Mouse (Mus musculus) urinary bladder, postnatal 36 days (tissue): ENCODE data around the gene Paqr4.
"Not testable (repeated sequence)": the region's sequence is repeated elsewhere in the genome, so short reads cannot be mapped to it uniquely, and the experiment has no call there.

Experiments used
- DNase-seq, 2 experiments: peaks; one replicate each; pipeline ENCODE4 v3.0.0; 2022; ENCODE audit warnings: low spot score in 2 of 2, mixed read lengths in 1 of 2

Paqr4 gene

DNA sequence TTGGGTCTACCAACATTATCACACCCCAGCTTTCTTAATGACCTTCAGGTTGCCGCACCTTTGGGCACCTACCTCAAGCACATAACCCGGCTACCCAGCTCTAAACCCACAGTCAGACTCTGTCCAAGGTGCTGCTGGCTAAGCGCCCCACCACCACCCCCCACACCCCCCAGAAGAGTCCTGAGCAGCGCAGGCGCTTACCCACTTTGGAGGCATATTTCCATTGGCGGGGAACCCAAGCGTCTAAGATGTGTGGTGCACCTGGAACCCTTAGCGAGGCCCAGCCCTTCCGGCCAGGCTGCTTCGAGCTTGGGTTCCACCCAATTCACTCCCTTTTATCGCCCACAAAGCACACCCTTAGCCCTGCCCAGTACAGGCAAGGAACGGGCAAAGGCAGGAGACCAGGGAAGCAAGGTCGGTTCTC, at the start of gene Paqr4:
TSS of gene Paqr4 (minus strand) at position 270 of the 424 bp plus-strand sequence.
- no peak for DNase-seq

DNA sequence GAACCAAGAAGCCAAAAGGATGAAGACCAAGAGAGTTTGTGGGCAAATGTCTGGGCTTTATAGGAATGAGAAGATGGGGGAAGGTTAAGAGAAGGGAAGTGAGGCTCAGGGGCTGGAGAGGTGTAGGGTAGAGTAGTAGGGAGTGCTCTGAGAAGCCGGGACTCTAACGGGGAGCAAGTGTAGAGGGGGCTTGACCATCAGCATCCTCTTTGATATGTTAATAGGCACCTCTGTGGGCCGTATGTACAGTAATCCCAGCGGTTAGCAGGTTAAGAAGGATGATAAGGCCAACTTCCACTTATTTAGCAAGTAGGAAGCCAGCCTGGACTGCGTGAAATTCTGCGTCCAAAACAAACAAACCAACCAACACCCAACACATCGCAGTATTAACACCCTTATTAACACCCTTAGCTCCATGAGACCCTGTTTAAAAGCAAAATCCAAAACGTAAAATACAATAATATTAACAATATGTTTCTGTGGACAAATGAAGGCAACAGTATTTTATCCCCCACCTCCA, 49.1 kb upstream of the Paqr4 start:
- no peak for DNase-seq

- DNase-seq: no peak
Measured at GRCm38 (mm10) chr17:23788973-23789372, 48.3 kb upstream of the Paqr4 start.

DNA sequence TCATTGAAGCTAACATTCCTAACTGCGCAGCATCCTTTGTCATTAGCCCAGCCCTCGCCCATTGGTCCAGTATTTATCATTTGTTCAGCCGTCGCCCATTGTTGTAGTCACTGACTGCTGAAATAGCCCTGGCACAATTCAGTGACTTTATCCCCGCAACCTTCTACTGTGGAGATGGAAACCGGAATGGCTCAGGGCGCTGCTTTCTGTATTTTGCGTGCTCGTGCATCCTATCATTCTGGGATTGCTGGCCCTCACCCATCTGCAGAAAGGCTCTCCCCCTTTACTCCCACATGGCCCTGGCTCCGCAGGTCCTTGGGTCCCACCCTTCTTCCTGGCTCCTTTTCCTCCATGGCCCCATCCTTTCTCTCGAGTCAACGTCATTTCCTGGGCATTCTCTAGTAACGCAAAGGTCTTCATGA, 45.9 kb upstream of the Paqr4 start:
- DNase-seq: no peak

DNA sequence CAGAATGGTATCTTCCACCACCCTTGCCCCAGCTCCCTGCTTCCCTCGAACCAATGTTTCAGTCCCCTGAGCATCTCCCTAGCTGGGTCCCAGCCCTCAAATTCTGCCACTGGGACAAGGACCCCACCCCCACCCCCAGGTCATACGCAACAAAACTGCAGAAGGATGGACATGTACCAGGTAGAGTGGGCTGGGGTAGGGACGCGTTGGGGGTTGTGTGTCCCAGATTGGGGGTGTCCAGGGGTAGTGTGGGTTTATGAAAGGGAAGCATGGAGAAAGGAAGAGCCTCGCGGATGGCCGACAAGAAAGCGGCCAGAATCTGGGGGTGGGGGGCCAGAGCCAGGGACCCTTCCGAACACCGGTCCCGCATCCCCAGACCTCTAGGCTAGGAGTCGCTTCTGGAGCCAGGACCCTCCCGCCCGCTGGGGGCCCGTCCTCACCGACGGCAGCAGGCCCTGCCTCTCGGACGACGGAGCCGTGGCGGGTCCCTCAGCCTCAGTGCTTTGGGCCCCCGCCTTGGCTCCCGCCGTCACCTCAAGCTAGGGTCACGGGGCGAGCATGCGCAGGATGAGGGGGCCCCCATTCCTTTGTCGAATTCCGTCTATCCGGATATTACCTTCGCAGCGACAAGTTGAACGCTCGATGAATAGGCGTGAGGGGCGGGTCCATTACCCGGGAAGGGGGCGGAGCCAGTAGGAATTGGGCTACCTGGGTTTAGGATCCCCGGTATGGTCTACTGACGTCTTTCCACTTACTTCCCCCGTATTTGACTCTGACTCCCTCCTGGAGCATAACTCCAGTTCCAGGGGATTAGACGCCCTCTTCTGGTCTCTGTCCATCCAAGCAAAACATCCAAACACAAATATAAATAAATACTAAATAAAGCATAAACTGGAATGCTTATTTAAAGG, 45.1 kb upstream of the Paqr4 start, which contains the start of gene Flywch2:
TSS of gene Flywch2 (minus strand) at position 521 of the 911 bp plus-strand sequence.
- DNase-seq: peak; percentile 72 to 78

- no peak for DNase-seq
Measured at GRCm38 (mm10) chr17:23783352-23783751, 42.7 kb upstream of the Paqr4 start.

DNA sequence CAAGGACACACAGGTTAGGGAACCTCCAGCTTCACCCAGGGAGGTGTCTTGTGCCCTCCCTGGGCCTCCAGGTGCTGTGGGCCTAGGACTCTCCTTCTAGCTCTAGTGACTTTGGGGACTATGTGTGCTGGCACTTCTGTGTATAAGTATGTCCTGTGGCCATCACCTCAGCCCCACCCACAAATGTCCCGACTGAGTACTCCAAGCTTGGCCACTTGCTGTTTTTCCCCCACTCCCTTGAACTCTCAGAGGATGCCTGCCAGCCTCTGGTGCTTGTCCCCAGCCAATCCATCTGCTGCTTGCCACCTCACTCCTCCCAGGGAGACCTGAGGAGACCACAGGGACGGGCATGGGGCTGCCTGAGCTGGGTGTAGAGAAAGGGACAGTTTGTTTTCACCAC, 37.8 kb upstream of the Paqr4 start:
- no peak for DNase-seq

DNA sequence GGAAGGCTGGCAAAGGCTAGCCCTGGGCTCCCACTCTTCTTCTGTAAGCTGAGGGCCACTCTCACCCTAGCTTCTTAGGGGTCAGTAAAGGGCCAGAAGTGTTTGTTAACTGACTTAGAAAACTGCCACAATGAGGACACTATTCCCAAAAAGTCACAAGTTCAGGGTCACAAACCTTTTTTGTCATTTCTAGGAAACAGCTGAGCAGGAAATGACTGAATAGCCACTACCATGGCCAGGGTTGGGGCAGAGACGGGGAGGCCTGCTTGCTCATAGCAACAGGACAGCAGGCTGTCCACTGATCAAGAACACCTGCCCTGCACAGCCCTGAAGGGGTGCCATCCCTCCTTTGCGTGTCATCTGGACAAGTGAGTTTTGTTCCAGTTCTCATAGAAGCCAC, 36.5 kb upstream of the Paqr4 start:
- no peak for DNase-seq

DNA sequence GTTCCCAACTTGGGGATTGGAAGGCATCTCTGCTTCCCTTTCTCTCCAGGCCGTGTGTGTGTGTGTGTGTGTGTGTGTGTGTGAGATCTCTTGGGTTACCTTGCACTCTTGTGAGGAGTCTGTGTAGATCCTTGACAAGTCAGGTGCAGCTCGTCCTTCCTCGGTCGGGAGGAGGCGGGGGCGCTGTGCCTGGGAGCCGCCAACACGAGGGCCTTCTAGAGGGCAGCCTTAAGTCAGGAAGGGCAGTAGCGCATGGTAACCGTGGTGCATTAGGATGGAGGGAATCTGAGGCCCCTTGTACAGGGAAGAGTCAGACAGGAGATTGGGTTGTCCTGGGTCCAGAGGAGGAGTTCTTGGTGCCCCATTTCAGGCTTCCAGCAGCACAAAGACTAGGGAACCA, 35.5 kb upstream of the Paqr4 start:
- DNase-seq: no peak

DNA sequence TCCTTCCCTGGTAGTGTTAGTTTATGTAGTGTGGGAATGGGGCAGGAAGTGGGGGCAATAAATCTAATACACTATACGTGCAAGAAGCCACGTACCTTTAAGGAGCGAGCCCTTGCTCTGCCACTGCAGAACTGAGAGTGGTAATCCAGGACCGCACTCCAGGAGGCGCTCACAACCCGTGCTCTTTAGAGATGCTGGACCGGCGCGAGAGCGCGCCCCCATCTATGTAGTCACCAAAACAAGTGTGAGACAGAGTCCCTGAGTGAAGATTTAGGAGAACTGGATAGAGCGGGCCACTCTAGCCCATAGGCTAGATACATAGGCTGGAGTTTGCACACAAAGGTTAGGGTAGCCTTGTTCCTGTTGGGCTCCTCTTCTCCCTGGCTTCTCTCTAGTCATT, 33.4 kb upstream of the Paqr4 start:
- peak; percentile 65 to 81 for DNase-seq

GRCm38 (mm10) chr17:23773676-23774075, 33.0 kb upstream of the Paqr4 start:
- no peak for DNase-seq

GRCm38 (mm10) chr17:23772219-23772556, 31.5 kb upstream of the Paqr4 start:
- DNase-seq: not testable (repeated sequence)

DNA sequence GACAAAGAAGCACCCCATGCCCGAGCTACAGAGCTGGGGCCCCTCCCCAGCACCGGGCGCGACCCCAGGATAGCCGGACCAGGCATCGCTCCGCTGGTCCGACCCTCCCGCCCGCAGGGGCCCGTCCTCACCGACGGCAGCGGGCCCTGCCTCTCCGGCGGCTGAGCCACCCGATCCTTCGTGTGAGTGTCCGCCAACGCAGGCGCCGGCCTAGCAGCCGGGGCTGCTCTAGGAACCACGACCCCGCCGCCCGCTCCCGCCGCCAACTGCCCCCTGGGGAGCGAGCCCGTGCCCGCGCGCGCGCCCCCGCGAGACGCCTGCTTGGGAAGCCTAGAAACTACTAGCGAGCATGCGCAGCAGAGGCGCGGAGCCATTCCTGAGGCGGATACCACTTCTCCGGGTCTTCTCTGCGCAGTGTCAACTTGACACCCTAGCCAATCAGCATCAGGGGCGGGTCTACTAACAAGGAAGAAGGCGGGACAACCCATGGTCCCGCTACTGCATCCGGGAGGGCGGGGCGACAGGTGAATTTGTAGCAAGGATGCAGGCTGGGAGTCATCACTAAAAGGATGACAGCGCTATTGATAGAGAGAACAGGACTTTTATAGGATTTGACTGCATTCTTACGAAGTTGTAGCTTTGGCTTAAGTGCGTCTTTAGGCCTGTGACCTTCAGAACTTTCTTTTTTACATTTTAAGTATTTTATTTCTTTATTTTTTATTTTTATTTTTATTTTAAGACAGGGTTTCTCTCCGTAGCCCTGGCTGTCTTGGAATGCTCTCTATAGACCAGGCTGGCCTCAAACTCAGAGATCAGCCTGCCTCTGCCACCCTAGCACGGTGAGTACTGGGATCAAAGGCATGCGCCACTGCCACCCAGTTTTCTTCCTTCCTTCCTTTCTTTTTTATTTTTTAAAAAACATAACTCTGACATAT, 30.9 kb upstream of the Paqr4 start, which contains the start of gene Flywch1:
TSS of gene Flywch1 (minus strand) at position 319 of the 935 bp plus-strand sequence.
- peak; percentile 96 to 97 for DNase-seq

GRCm38 (mm10) chr17:23770896-23771283, 30.2 kb upstream of the Paqr4 start:
- DNase-seq: no peak

- DNase-seq: no peak
Measured at GRCm38 (mm10) chr17:23770493-23770892, 29.8 kb upstream of the Paqr4 start.

- no peak for DNase-seq
Measured at GRCm38 (mm10) chr17:23762976-23763375, 22.3 kb upstream of the Paqr4 start.

DNA sequence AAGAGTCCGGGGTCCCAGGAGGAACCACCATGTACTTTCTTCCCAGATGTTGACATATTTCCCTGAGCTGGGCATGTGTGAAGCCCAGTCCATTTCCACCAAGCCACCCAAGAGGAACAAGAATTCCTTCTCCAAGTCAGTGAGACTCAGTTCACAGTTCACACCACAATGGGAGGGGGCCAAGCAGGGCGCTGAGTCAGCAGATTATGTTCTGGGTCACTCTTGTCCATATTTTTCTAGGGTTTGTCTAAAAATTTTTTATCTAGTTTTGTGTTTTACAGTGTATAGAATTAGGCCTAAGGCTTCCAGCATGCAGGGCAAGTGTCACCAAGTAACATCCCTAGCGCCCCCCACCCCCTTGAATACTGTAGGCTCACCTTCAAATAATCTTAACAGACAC, 20.5 kb upstream of the Paqr4 start:
- DNase-seq: no peak

- no peak for DNase-seq
Measured at GRCm38 (mm10) chr17:23760231-23760630, 19.6 kb upstream of the Paqr4 start.

- no peak for DNase-seq
Measured at GRCm38 (mm10) chr17:23758801-23759200, 18.1 kb upstream of the Paqr4 start.

- DNase-seq: no peak
Measured at GRCm38 (mm10) chr17:23757581-23757980, 16.9 kb upstream of the Paqr4 start.

DNA sequence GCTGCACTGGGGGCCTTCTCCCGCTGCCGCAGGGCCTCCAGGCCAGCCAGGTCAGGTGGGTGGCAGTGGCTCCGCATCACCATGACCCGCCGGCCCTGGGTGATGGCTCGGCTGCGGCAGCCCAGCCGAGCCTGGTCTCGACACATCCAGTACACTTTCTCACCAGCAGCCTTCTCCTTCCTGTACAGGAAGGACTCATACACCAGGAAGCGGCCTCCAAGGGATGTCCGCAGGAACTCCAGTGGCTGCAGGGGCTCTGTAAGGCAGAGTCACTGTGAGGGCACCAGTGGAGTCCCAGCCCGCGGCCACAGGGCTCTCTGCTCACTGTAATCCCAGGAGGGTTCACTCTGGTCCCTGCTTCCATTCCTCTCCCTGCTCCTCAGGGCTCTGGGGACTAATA, 15.0 kb upstream of the Paqr4 start:
- DNase-seq: no peak
